Mouse (Mus musculus) right cerebral cortex, postnatal 10 days (tissue): ENCODE results near the gene Gm27021.

ENCODE experiments used
- DNase-seq, 2 experiments: peaks; one replicate each; pipeline ENCODE4 v3.0.0; 2021; ENCODE audit warnings: low spot score in 2 of 2

Gene Gm27021

GRCm38 (mm10) chr8:120667561-120668373 is at the start of gene Gm27021, which contains the start of gene Cox4i1:
Gene Gm27021 (minus strand): TSS chr8:120668079.
Gene Cox4i1 (plus strand): TSS chr8:120668222.
- peak; percentile 94 to 95 for DNase-seq

GRCm38 (mm10) chr8:120715996-120716680 is 48.3 kb upstream of the Gm27021 start:
- DNase-seq = no peak

- no peak for DNase-seq
These were observed 47.3 kb upstream of the Gm27021 start for GRCm38 (mm10) chr8:120715200-120715599.

- no peak for DNase-seq
These were observed 41.3 kb upstream of the Gm27021 start for GRCm38 (mm10) chr8:120709176-120709575.

- DNase-seq = no peak
These were observed 38.3 kb upstream of the Gm27021 start for GRCm38 (mm10) chr8:120706193-120706592.

- DNase-seq = no peak
These were observed 37.3 kb upstream of the Gm27021 start for GRCm38 (mm10) chr8:120705163-120705562.

GRCm38 (mm10) chr8:120704203-120704602 is 36.3 kb upstream of the Gm27021 start:
- no peak for DNase-seq

- no peak for DNase-seq
These were observed 34.0 kb upstream of the Gm27021 start for GRCm38 (mm10) chr8:120701758-120702465.

GRCm38 (mm10) chr8:120700053-120700452 is 32.2 kb upstream of the Gm27021 start:
- DNase-seq = no peak

GRCm38 (mm10) chr8:120699565-120699964 is 31.7 kb upstream of the Gm27021 start:
- no peak for DNase-seq

- DNase-seq = no peak
These were observed 31.2 kb upstream of the Gm27021 start for GRCm38 (mm10) chr8:120699079-120699478.

- no peak for DNase-seq
These were observed 30.5 kb upstream of the Gm27021 start for GRCm38 (mm10) chr8:120698426-120698825.

GRCm38 (mm10) chr8:120697979-120698272 is 30.0 kb upstream of the Gm27021 start:
- no peak for DNase-seq

- DNase-seq = peak; percentile 72
These were observed 29.5 kb upstream of the Gm27021 start for GRCm38 (mm10) chr8:120697154-120697978.

GRCm38 (mm10) chr8:120696401-120697153 is 28.7 kb upstream of the Gm27021 start:
- DNase-seq = no peak

GRCm38 (mm10) chr8:120693861-120694493 is 26.1 kb upstream of the Gm27021 start:
- no peak for DNase-seq

- no peak for DNase-seq
These were observed 25.1 kb upstream of the Gm27021 start for GRCm38 (mm10) chr8:120692934-120693333.

GRCm38 (mm10) chr8:120688511-120688910 is 20.6 kb upstream of the Gm27021 start:
- no peak for DNase-seq

GRCm38 (mm10) chr8:120687786-120688185 is 19.9 kb upstream of the Gm27021 start:
- DNase-seq = no peak

- DNase-seq = no peak
These were observed 18.7 kb upstream of the Gm27021 start for GRCm38 (mm10) chr8:120686576-120686975.
